Mouse (Mus musculus) T-helper 17 cell (primary cell): ENCODE data around the gene Emc7.
"Not testable (repeated sequence)": the region's sequence is repeated elsewhere in the genome, so short reads cannot be mapped to it uniquely, and the experiment has no call there.

Experiments
- in situ Hi-C, 2 experiments: fragments of 300-600 bp; cut with MboI, MseI; formaldehyde crosslinking; loops; 1 replicate in 1 of 2; 2 replicates in 1 of 2; pipeline ENCODE4 v1.15.1; 2025; ENCODE audit warnings: high pct_unique_total_duplicates in 2 of 2

Gene Emc7

DNA sequence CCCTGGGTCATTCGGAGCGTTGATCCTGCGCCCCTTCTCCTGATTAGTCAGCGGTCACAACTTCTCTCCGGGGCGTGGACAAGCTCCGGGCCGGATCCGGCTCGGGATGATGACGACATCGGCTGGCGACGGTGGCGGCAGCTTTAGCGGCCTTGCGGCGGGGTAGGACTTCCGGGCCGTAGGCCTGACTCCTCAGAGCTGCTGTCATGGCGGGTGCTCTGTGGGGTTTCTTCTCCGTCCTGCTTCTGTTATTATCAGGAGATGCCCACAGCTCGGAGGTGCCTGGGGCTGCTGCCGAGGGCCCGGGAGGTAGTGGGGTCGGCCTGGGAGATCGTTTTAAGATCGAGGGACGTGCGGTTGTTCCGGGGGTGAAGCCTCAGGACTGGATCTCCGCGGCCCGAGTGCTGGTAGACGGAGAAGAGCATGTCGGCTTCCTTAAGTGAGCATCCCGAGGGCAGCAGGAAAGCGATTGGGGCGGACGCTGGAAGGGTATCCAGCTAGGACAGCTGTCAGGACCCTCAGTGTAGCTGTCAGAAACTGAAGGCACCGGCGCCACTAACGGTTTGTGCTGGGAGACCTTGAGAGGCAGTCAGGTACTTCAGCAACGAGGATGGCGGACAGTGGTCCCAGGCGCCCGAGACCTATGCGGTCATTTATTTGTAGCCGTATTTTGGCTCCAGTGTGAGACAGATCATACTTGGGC is at the start of gene Emc7:
Emc7 (plus strand) TSS at position 136 of the 703 bp plus-strand sequence.
- in situ Hi-C loops = loop anchor here (5.0 to 25.0 kb wide), 2 partner anchors 83 to 193 kb away; partner anchors contain the start of genes Gm21985 (in 1 of the 2), Nop10 (in 1 of the 2), Nutm1 (in 1 of the 2) and Slc12a6 (in 1 of the 2)

DNA sequence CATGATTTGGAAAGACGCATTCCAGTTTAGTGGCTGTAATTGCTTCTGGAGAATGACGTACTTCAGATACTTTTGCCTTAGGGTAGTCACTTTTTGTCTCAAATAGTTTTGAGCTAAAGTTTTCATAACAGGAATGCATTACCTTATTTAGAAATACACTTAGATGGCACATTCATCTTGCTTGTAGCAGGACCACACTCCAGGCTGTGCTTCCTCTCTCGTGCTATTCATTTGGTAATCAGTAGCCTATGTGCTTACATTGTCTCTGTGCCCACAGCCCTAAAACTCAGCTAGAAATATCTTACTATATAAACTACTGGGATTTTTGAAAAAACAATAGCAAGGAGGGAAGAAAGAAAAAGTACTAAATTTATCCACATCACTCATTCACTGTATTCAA is 47.8 kb upstream of the Emc7 start:
- in situ Hi-C loops = no loop called here

DNA sequence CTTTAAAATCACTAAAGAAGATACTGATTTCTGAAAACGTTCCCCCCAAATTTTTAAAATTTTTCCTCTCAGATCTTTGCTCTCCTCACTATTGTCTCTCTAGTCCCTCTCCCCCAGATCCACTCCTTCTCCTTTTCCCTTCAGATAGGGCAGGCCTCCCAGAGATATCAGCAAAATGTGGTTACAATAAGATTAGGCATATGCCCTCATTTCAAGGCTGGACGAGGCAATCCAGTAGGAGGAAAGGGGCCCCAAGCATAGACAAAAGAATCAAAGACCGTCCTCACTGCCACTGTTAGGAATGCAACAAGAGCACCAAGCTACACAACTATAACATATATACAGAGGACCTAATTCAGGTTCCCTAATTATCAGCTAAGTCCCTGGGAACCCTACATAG is 29.5 kb upstream of the Emc7 start:
- in situ Hi-C loops = no loop called here

DNA sequence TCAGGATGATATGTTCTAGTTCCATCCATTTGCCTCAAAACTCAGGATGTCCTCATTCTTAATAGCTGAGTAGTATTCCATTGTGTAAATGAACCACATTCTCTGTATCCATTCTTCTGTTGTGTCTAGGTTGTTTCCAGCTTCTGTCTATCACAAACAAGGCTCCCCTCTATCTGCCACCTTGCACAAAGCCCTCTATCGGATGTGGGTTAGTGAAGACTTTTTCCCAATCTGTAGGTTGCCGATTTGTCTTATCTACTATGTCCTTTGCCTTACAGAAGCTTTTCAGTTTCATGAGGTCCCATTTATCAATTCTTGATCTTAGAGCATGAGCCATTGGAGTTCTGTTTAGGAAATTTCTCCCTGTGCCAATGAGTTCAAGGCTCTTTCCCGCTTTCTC is 26.3 kb upstream of the Emc7 start:
- in situ Hi-C loops = not testable (repeated sequence)

DNA sequence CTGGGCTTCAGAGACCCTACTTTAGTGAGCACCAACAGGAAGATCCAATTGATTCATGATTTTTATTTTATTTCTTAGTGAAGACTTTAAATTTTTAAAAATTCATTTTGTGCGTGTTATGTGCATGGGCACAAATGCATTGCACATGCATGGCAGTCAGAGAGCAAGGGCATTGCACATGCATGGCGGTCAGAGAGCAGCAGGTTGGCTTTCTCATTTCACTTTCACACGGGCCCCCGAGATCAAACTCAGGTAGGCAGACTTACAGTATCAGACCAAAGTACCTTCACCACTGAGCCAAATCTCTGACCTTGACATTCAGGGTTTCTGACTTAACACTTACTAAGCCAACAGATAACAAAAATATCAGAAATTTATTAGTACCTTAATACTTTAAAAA is 25.1 kb upstream of the Emc7 start:
- in situ Hi-C loops = no loop called here

DNA sequence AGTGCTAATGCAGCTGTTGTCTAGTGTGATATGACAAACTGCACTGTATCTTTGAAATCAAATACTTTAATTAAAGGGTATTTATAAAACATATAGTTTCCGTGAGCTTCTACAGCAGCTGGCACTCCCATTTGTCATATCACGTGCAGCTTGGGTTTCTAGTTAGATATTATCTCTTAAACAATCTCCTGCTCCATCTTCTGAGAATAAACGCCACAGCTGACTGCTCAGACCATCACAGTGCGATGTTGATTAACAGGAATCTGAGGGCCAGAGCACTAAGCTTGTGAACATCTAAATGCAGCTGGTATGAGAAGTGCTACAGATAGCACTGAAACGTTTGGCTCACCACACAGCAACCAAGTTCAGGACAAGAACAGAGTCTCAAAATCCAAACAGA is 24.4 kb upstream of the Emc7 start:
- in situ Hi-C loops = no loop called here

DNA sequence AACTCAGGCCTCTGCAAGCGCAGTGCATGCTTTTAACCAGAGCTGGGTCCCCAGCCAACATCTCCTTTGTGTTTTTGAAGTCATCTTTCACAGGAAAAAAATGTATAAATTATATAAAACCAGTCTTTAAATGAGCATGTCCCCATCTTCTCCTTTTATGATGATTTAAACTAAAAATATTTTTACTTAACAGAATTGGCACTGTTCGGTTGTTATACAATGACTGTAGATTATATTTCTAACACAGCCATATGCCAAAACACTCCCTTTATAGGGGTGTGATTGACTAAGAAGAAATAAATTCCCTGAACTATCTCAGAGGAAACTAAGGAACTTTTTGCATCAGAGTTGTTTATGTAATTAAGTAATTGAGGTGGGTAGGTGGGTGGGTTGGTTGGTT is 22.3 kb upstream of the Emc7 start:
- in situ Hi-C loops = no loop called here

DNA sequence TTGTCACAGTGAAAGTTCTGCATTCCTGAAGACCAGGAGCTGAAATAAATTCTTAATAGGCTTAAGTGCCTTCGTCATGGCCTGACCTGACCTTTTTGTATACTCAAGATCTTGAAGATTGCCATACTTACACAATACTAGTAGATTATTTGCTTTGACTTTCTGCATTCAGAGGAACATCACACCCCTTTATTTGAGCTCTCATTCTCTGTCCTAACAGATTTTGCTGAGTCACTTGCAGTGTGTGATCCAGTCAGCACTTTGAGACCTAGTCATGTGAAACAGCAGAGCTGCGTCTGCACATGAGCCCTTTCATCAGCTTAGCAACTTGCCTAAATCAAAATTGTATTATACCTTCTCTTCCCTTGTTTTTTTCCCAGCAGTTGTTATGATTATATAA is 21.4 kb upstream of the Emc7 start:
- in situ Hi-C loops = no loop called here

DNA sequence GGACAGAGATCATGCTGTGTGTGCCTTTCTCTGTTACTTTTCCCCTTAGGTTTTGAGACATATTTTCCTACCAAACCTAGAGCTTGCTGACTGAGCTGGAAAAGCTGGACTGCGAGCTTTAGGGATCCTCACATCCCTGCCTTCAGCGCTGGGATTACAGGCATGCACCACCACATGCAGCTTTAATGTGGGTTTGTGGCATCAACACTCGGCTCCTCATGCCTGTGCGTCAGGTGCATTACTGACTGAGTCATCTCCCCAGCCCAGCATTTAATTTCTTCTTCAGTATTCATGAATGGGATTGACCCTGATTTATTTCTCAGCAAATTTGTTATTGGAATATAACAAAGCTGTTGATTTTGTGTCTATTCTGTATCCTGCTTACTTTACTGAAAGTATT is 18.5 kb upstream of the Emc7 start:
- in situ Hi-C loops = no loop called here

DNA sequence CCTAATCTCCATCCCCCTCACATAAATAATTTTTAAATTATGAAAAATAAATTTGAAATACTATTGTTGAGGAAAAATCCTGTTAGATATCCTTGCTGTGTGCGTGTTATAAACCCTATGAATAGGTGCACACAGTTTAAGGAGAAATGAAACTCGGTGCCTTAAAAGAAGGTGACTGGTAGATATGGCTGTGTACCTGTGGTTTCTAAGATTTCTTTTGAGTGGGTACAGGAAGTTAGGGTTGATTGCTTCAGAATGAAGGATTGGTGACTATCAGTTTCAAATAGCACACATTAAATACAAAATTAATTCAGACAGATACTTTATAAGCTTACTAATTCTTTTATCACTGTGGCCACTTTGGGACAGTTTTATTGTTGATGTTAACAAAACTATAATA is 17.2 kb upstream of the Emc7 start:
- in situ Hi-C loops = no loop called here

DNA sequence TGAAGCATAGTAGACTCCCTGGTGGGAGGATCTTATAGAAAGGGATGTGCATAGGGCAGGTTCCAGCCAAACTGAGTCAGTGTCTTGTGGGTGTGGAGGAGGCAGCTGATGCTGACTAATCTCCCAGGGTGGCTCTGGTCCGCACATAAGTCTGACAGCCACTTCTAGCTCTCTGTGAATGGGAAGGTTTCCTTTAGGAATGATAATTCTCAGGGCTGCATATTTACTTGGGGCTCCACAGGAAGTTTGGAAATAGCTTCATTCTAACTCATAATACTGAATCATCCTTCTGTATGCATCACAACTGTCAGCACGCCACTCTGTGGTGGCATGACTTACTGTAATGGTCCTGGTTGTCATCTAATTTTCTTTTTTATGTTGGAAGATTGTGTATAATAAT is 11.3 kb upstream of the Emc7 start:
- in situ Hi-C loops = loop anchor here in 1 of 2 experiments (5.0 kb wide), 1 partner anchor 41 kb away; no protein-coding TSS in a partner anchor

DNA sequence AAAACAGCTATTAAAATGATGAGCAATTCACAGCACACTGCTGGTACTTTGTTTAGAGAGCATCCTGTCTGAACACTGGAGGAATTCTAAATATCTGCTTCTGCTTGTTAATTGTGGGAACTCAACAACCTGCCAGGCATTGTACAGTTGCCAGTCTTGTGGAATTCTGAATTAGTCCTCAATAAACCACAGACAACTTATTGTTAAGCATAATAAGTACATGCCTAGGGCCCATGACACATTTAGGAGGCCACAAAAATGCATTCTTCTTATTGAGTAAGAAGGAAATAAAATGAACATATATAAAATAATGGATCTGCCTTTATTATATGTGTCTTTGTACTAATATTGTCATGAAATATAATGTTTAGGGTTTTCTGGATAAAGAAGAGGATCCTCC is 9.3 kb upstream of the Emc7 start:
- in situ Hi-C loops = no loop called here

DNA sequence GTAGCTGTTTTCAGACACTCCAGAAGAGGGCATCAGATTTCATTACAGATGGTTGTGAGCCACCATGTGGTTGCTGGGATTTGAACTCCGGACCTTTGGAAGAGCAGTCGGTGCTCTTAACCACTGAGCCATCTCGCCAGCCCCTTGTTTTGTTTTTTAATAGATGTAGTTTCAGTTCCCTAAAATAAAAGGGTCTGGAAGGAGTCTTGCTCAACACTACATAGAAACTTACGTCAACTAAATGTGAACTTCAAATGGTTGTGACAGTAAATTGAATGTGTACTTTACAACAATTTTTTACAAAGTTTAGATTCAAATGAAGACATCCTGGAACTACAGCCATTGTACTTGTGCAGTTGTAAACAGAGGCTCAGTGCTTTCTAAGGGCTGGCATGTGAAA is 6.8 kb upstream of the Emc7 start:
- in situ Hi-C loops = not testable (repeated sequence)

DNA sequence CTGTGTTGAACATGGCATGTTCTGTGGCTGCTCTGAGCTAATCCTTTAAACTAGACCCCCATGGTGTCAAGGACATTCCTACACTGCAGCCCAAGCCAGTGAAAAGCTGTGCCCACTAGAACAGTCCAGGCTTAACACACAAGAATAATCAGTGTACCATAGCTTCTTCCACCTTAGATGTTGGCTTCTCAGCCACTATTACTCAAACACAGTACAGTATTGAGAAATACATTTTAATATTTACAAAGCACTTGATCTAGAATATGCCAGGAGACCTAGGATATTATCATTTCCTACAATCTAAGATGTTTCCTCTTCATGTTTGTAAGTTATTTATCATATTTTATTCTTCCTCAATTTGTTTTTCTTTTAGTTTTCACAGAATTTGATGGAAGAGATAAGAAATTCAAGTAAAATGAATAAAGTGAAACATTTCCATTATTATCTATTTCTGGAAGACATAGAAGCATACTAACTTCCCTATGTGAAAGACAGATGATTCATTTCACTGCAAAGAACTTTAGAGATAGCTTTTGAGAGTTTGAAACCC is 6.2 kb upstream of the Emc7 start:
- in situ Hi-C loops = no loop called here

DNA sequence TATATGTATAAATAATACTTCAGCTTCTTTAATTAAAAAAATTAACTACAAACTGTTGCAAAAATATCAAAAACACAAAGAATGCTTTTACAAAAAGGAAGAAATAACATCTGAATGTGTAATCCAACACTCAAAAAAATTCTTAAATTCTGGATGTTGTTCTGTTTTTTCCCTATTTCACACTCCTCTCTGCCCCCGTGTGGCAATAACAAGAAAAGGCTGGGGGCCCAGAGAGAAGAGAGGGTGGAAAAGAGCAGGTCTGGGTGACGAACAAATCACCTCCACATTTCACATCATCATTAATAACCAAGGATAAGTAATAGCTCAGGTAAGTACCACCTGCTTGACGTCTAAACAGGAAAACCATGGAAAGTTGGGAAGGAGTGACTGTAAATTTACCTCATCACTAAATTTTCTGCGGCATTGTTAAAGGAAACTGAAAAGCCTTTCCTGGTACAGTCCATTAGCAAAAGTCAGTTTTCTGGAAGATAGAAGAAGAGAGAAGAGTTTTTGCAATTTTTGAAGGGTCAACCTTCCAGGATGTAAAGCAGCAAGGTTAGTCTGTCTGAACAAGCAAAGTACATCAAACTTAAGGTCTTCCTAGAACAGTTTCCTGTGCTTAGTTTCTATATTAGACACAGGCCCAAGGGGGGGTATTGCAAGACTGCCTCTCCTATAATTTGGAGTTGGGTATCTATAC is 5.0 kb upstream of the Emc7 start:
- in situ Hi-C loops = loop anchor here (5.0 to 25.0 kb wide), 2 partner anchors 77 to 187 kb away; partner anchors contain the start of genes Gm21985 (in 1 of the 2), Nop10 (in 1 of the 2), Nutm1 (in 1 of the 2) and Slc12a6 (in 1 of the 2)

DNA sequence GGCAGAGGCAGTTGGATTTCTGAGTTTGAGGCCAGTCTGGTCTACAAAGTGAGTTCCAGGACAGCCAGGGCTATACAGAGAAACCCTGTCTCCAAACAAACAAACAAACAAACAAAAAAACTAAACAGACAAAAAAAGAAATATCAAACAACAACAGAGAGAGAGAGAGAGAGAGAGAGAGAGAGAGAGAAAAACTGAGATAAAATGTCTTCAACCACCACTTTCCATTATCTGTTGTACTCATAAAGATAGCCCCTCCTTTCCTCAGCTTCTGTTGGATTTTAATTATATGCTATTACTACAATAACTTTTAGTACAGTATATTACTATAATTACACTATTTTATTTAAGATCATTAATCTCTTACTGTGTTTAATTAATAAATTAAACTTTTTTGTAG is 2.3 kb upstream of the Emc7 start:
- in situ Hi-C loops = loop anchor here (5.0 to 25.0 kb wide), 2 partner anchors 80 to 190 kb away; partner anchors contain the start of genes Gm21985 (in 1 of the 2), Nop10 (in 1 of the 2), Nutm1 (in 1 of the 2) and Slc12a6 (in 1 of the 2)

DNA sequence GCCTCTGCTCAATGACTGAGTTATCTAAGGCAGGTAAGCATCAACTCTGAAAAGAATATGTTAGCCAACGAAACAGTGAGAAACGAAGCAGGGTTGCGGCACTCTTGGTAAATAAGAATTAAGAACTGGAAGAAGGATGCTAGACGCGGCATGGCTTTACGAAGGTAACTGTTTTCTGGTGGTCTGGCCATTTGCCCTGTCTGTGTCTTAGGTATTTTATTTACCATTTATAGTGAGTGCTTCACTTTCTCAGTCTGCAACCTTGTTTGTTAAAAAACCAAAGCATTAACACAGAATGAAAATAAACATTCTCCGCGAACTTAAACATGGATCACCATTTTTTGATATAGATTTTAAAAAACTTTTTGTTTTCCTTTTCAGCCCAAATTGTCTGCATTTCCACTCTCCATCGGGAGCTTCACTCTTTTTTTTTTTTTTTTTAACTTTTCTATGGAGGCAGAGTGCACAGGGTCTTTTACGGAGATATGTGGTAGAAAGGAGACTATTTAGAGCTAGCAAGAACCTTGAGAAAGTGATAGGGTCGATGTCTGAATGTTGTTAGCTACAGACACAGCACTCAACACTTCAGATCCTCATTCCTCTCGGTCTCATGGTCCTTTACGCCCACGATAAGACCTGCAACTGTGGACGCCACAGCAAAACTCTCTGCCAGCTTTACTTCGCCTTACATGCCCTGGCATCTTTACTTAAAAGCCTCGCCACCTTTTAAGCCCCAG is 504 bp upstream of the Emc7 start:
- in situ Hi-C loops = loop anchor here (5.0 to 25.0 kb wide), 2 partner anchors 82 to 192 kb away; partner anchors contain the start of genes Gm21985 (in 1 of the 2), Nop10 (in 1 of the 2), Nutm1 (in 1 of the 2) and Slc12a6 (in 1 of the 2)

DNA sequence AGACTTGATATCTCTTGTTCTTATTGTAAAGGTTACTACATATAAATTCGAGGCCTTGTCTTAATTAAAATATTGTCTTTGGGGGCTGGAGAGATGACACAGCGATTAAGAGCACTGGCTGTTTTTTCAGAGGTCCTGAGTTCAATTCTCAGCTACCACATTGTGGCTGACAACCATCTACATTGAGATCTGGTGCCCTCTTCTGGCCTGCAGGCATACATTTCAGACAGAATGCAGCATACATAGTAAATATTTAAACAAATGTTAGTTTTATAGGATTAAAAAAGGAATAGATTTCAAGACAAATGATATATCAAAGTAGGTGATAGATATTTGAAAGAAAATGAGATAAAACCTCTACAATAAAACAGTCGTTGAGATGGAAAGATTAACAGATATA is 5.8 kb downstream of the Emc7 start:
- in situ Hi-C loops = loop anchor here in 1 of 2 experiments (10.0 to 25.0 kb wide), 2 partner anchors 198 to 256 kb away; partner anchors contain the start of genes Gm21985, Nop10, Nutm1 and Slc12a6

DNA sequence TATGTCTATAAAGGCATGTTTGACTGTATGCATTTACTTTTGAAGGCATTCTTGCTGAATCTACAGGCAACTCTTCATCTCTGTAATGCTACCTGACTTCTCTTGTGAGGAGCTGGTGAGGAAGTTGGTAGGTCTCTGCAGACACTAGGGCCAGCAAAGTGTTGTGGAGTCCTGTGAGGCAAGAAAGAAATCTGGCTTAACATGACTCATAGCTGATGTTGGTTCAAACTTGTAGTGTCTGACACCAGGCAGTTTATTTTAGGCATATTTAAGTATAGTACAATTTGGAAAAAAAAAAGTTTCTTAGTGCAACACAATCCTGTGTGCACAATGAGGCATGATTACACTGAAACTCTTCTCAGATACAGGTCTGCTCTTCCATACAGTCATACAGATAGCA is 14.7 kb downstream of the Emc7 start:
- in situ Hi-C loops = loop anchor here in 1 of 2 experiments (10.0 to 25.0 kb wide), 2 partner anchors 207 to 265 kb away; partner anchors contain the start of genes Gm21985, Nop10, Nutm1 and Slc12a6

DNA sequence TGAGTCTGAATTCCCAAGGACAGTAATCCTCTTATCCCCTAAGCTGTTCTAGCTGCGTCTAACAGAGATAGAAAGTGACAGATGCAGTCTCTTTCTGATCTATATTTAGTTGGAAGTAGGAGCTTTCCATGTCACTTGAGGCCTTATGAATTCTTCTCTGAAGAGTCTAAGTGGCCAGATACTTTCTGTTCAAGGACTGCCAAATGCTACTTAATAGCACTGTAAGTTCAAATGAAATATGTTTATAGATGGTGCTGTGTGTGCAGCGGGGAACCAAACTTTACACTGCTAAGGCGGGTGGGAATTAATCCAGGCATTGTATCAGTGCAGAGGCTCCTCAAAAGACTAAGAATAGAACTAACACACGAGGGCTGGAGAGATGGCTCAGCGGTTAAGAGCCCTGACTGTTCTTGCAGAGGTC is 16.2 kb downstream of the Emc7 start:
- in situ Hi-C loops = loop anchor here in 1 of 2 experiments (25.0 kb wide), 1 partner anchor 209 kb away; the partner anchor contains the start of genes Gm21985, Nop10, Nutm1 and Slc12a6

DNA sequence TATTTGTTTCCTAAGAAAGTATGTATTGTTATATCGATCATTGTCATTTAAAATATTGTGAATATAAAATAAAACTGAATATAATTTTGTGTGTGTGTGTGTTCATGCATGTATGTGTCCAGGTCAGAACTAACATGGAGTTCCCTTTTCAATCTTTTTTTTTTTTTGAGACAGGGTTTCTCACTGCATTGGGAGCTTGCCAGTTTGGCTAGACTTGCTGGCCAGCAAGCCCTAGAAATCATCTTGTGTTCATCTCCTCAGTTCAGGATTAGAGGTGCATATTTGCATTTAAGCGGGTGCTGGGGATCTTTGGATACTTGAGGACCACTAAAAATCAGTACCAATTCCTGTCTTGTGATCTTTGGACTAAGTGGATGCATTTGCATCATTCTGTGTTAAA is 17.3 kb downstream of the Emc7 start:
- in situ Hi-C loops = loop anchor here in 1 of 2 experiments (25.0 kb wide), 1 partner anchor 210 kb away; the partner anchor contains the start of genes Gm21985, Nop10, Nutm1 and Slc12a6
